Mouse (Mus musculus) regulatory T cell (primary cell): ENCODE results near the gene Olfr137.

ENCODE experiments used
- in situ Hi-C: fragments of 300-600 bp; cut with MboI, MseI; formaldehyde crosslinking; loops from one replicate; pipeline ENCODE4 v1.15.1; 2025; ENCODE audit warnings: high pct_unique_total_duplicates

The Olfr137 gene

GRCm38 (mm10) chr17:38307470-38307869, at the start of gene Olfr137:
TSS of gene Olfr137 (minus strand) at chr17:38307570.
- in situ Hi-C loops: no loop called here

GRCm38 (mm10) chr17:38329531-38329930, 22.2 kb upstream of the Olfr137 start, which contains the start of gene Olfr136:
TSS of gene Olfr136 (plus strand) at chr17:38329831.
- in situ Hi-C loops: no loop called here

- in situ Hi-C loops: no loop called here
These were observed 46.6 kb downstream of the Olfr137 start, which contains the start of gene Olfr138 for GRCm38 (mm10) chr17:38260735-38261134. TSS of gene Olfr138 (plus strand) at chr17:38261035.
